Mouse (Mus musculus): ENCODE results near the gene Gramd1a. TPM values are rescaled to one million over a fixed set of nuclear protein-coding genes. Genes with fewer than 3 reads are reported as not detected.
A peak's percentile ranks its signal among the peaks of the same experiment; 100 is the strongest.

Gene Gramd1a
- polyA plus RNA-seq, 1 experiment from 2014 or later = 69.5 TPM

DNA sequence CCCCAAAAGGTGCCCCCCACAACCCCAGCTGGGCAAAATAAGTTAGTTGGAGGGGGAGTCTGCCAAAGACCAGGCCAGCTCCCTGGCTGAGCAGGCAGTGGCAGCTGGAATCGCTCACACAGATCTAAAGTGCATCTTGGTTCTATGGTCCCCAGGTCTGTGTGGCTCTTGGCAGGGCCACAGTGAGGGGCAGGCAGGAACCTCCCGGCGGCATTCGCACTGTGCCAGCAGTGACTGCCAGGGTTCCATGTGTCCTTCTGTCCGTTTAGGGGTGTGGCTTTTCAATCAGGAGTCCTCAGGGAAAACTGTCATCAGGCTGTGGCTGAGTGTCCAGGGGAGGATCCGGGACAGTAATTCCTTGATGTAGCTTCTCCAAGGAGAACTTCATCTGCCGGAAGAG, 25.5 kb downstream of the Gramd1a start:
- Histone ChIP-seq H3K27ac (no peak overlapping the region), H3K4me1 (peaks cover 18% of the 10 kb centered on the region), H3K4me2 (no peak overlapping the region), H3K9ac (no peak overlapping the region), H3K4me3 (replicated peaks) (no peak overlapping the region), H3K9me3 (replicated peaks) (no peaks in the 10 kb centered on the region), H3K36me3 (peaks cover 71% of the 10 kb centered on the region), H3K27me3 (peaks cover 33% of the 10 kb centered on the region)
- 97% methylated on average over 7 of the region's 7 CpGs for WGBS
- ATAC-seq (replicated peaks; ENCODE audit: low FRiP score) = no peak

DNA sequence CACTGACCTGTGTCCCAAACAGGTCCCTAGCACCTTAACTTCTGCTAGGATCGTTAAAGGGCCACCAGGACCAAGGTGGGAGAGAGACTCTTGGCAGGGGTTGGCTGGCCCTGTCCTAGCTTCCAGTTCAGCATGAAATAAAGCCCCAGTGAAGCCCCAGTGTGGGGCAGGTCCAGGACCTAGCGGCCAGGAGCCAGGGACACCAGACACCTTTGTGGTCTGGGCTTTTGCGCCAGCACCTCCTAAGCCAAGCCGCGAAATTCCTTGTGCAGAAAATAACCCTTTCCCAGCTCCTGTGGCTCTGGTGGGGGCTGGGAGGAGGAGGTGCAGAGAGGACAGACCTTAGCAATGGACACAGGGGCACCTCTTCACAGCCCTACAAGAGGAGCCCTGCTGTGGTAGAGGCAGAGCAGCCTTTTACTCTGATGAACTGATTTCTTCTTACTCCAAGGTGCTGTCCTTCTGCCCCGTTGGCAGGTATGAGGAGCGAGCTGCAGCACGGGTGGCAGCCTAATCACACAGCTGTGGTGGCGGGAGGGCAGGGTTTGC, 27.5 kb downstream of the Gramd1a start:
- Histone ChIP-seq H3K4me2 (no peak overlapping the region), H3K36me3 (peaks cover 51% of the 10 kb centered on the region), H3K27ac (no peak overlapping the region), H3K9ac (no peak overlapping the region), H3K4me3 (replicated peaks) (no peak overlapping the region), H3K9me3 (replicated peaks) (no peaks in the 10 kb centered on the region), H3K27me3 (peaks cover 42% of the 10 kb centered on the region), H3K4me1 (peaks cover 18% of the 10 kb centered on the region)
- 57% methylated on average over 9 of the region's 9 CpGs for WGBS
- ATAC-seq (replicated peaks; ENCODE audit: low FRiP score) = no peak

DNA sequence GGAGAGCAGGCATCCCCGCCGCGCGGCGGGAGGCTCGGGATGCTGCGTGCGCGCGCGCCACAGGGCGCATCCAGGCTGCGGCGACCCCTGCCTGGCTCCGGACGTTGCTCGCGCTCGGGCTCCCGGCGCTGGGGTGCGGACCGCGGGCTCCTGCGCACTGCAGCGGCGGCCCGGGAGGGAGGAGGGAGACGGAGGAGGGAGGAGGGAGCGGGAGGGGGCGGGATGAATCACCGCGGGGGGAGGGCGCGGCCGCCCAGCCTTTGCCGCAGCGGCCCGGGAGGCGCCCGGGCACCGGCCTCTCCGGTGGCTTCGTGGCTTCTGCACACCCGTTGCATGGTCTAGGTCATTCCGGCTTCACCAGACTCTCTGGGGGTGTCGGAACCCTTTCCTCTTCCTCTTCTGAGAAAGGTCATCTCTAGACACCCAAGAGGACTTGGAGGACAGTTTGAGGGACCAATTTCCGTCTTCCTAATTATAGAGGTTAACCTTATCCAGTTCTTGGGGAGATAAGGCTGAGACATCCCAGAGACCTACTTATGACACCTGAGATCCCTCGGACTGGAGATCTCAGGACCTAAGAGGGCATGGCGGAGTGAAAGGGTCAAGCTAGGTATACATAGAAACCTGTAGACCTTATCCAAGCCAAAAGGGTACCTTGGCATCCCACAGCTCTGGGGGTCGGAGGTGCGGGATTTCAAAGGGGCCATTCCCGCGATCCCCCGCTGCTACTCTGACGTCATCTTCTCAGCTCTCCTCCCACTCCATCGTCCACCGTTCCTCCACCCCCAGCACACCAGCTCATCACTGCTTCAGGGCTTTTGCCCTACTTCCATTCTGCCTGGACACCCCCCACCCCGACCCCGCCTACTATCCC, 28.6 kb downstream of the Gramd1a start, which contains the start of gene Scn1b:
Scn1b (minus strand) TSS at position 153 of the 874 bp plus-strand sequence.
- H3K4me1 ChIP-seq = peaks cover 18% of the 10 kb centered on the region

DNA sequence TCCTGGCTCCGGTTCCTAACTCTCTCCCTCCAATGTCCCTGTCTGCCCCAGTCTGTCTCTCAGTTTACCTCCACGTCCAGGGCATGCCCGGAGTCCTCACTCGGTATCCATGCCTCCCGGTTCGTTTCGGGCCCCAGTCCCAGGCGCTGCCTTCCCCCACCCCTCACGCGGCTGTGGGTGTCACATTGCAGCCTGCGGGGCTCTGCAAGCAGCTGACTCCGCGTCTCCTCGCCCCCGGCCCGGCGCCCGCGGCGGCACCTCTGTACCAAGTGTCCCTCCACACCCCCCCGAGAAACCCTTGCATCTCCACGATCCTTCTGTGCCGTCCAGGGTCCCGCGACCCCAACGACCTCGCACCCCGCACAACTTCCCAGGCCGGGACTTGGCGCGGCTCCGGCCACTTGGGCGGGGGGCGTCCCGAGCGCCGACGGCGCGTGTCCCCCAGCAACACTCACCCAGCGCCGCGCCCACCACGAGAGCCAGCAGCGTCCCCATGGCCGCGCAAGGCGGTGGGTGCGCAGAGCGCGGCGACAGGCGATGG, 29.4 kb downstream of the Gramd1a start:
- 0 out of 2 replicates have a peak, but pooled peaks have one; percentile 10 for ATAC-seq (replicated peaks; ENCODE audit: low FRiP score)
- H3K27me3 ChIP-seq = peaks cover 42% of the 10 kb centered on the region
- peaks cover 32% of the 10 kb centered on the region for H3K36me3 ChIP-seq
- no peaks in the 10 kb centered on the region for H3K9me3 ChIP-seq (replicated peaks)
- H3K4me2 ChIP-seq = peak overlapping the region; percentile 99
- peak overlapping the region; percentile 61 for H3K4me3 ChIP-seq (replicated peaks)
- H3K27ac ChIP-seq = no peak overlapping the region
- H3K9ac ChIP-seq = peak overlapping the region; percentile 49
- peaks cover 18% of the 10 kb centered on the region for H3K4me1 ChIP-seq
- under 1% methylated on average over 53 of the region's 53 CpGs for WGBS

More for the DNA sequence above, 28.6 kb downstream of the Gramd1a start, which contains the start of gene Scn1b:
- H3K4me2 ChIP-seq = peak within 1 kb of the TSS; percentile 99
- no peak within 1 kb of the TSS for H3K27ac ChIP-seq
- WGBS = under 1% methylated on average over 41 of the region's 60 CpGs
- peak within 1 kb of the TSS; percentile 61 for H3K4me3 ChIP-seq (replicated peaks)
- peaks cover 42% of the 10 kb centered on the region for H3K27me3 ChIP-seq
- ATAC-seq (replicated peaks; ENCODE audit: low FRiP score) = peak; percentile 52
- H3K36me3 ChIP-seq = peaks cover 40% of the 10 kb centered on the region
- H3K9ac ChIP-seq = peak within 1 kb of the TSS; percentile 49
- no peaks in the 10 kb centered on the region for H3K9me3 ChIP-seq (replicated peaks)

DNA sequence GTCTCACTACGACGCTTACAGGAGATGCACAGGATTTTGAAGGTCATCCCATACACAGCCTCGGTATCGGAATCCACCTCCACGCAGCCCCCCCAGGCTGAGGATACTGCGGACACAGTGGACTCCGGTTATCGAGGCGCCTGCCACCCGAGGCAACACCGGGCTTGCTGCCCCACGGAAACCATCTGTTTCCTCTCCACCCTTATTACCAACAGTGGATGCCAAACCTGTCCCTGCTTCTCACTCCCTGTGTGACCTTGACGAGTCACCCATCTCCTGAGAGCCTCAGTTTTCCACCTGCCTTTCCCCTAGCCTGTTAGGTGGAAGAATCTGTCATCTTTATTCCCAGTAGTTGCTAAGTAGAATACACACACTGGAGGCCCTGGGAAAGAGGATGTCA, 30.6 kb downstream of the Gramd1a start:
- peaks cover 20% of the 10 kb centered on the region for H3K36me3 ChIP-seq
- H3K4me1 ChIP-seq = peaks cover 18% of the 10 kb centered on the region
- no peak overlapping the region for H3K4me2 ChIP-seq
- H3K9me3 ChIP-seq (replicated peaks) = no peaks in the 10 kb centered on the region
- 84% methylated on average over 13 of the region's 13 CpGs for WGBS
- no peak overlapping the region for H3K4me3 ChIP-seq (replicated peaks)
- peaks cover 42% of the 10 kb centered on the region for H3K27me3 ChIP-seq
- no peak for ATAC-seq (replicated peaks; ENCODE audit: low FRiP score)
- H3K9ac ChIP-seq = no peak overlapping the region
- no peak overlapping the region for H3K27ac ChIP-seq

DNA sequence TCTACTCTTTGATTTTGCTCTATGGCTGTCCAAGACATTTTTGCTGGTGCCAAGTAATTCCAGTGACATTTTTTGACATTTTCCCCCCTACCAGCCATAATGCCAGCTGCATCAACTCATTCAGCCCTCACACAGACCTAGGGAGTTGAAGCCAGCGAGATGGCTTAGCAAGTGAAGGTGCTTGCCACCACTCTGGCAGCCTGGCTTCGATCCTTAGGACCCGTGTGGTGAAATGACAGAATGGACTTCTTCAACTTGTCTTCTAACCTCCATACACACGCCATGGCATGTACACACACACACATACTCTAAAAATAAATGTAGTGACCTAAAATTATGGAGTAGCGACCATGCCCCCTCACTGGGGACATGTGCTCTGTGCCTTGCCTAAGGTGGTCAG, 31.3 kb downstream of the Gramd1a start:
- Histone ChIP-seq H3K27ac (no peak overlapping the region), H3K4me3 (replicated peaks) (no peak overlapping the region), H3K9me3 (replicated peaks) (no peaks in the 10 kb centered on the region), H3K27me3 (peaks cover 42% of the 10 kb centered on the region), H3K9ac (no peak overlapping the region), H3K4me1 (peaks cover 18% of the 10 kb centered on the region), H3K36me3 (peaks cover 13% of the 10 kb centered on the region), H3K4me2 (no peak overlapping the region)
- ATAC-seq (replicated peaks; ENCODE audit: low FRiP score) = no peak
- WGBS = 85% methylated on average over 5 of the region's 5 CpGs

DNA sequence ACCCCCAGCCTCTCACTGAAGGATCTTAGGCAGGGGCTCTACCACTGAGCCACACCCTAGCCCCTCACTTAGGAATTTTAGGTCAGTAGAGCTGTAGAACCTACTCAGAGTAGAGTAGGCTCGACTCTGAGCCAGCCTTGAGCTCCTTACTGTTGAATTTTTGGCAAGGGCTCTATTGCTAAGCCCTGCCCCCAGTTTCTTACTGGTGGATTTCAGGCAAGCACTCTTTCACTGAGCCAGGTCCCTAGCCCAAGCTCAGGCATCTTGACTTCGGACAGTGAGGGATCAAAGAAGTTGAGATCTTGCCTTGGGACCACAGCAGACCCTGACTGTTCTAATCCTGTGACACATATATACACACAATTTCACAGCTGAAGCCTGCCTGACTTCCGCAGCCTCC, 32.0 kb downstream of the Gramd1a start:
- H3K27ac ChIP-seq = no peak overlapping the region
- no peak for ATAC-seq (replicated peaks; ENCODE audit: low FRiP score)
- H3K9me3 ChIP-seq (replicated peaks) = no peaks in the 10 kb centered on the region
- peaks cover 6% of the 10 kb centered on the region for H3K36me3 ChIP-seq
- peaks cover 42% of the 10 kb centered on the region for H3K27me3 ChIP-seq
- 80% methylated on average over 3 of the region's 3 CpGs for WGBS
- peaks cover 18% of the 10 kb centered on the region for H3K4me1 ChIP-seq
- no peak overlapping the region for H3K4me2 ChIP-seq
- no peak overlapping the region for H3K4me3 ChIP-seq (replicated peaks)
- no peak overlapping the region for H3K9ac ChIP-seq

DNA sequence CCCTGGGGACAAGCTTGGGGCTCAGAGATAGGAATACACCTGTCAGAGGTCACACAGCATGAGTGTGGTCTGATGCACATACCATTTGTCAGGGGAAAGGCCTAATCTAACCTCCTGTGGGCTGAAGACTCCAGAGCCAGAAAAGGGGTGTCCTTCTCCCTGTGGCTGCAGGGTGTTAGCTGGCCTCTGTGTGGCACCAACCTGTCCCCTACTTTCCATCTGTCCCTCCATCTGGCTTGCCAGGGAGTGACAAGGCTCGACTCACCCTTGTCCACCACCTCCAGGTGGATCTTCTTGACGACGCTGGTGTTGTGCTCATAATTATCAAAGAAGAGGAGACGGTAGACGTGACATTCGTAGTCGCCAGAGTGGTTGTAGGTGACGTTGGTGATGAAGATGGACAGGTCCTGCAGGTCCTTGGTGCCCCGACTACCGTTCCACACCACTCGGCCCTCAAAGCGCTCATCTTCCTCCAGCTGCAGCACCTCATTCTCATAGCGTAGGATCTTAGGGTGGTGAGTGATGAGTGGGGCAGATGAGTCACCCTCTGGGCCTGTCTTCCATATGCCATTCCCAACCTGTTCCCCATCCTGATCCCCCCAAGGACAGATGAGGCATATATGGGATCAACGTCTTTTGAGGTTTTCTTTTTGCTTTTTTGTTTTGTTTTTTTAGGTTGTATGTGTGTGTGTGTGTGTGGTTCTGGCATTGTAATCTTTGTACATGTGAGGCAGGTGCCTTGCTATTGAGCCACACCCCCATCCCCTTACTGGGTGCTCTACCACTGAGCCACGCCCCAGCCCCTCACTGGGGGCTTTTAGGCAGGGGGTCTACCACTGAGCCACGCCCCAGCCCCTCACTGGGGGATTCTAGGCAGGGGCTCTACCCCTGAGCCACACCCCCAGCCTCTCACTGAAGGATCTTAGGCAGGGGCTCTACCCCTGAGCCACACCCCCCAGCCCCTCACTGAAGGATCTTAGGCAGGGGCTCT, 32.8 kb downstream of the Gramd1a start:
- 91% methylated on average over 16 of the region's 16 CpGs for WGBS
- no peaks in the 10 kb centered on the region for H3K9me3 ChIP-seq (replicated peaks)
- ATAC-seq (replicated peaks; ENCODE audit: low FRiP score) = no peak
- no peaks in the 10 kb centered on the region for H3K36me3 ChIP-seq
- H3K9ac ChIP-seq = no peak overlapping the region
- peaks cover 35% of the 10 kb centered on the region for H3K27me3 ChIP-seq
- H3K4me3 ChIP-seq (replicated peaks) = no peak overlapping the region
- H3K4me1 ChIP-seq = peaks cover 18% of the 10 kb centered on the region
- H3K27ac ChIP-seq = no peak overlapping the region
- H3K4me2 ChIP-seq = no peak overlapping the region

DNA sequence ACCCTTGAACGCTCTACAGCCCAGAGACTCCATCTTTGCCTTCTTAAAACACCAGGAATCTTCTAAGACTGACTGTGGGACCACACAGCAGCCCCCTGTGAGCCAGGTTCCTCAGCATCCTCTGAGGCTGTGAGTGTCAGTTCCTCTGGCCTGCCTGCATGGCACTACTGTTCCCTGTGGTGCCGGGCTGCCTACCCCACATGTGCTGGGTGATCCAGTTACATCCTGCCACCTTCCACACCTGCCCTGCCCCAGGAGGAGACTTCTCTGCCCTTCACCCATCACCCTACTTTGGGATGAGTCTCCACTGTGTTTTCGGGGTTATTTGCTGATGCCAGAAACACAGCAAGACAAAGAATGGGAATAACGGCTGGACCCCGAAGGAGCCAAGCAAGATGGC, 36.1 kb downstream of the Gramd1a start:
- Histone ChIP-seq H3K9ac (no peak overlapping the region), H3K36me3 (no peaks in the 10 kb centered on the region), H3K27me3 (peaks cover 3% of the 10 kb centered on the region), H3K4me3 (replicated peaks) (no peak overlapping the region), H3K27ac (no peak overlapping the region), H3K9me3 (replicated peaks) (no peaks in the 10 kb centered on the region), H3K4me1 (peaks cover 26% of the 10 kb centered on the region), H3K4me2 (no peak overlapping the region)
- WGBS = 85% methylated on average over 5 of the region's 5 CpGs
- ATAC-seq (replicated peaks; ENCODE audit: low FRiP score) = no peak

DNA sequence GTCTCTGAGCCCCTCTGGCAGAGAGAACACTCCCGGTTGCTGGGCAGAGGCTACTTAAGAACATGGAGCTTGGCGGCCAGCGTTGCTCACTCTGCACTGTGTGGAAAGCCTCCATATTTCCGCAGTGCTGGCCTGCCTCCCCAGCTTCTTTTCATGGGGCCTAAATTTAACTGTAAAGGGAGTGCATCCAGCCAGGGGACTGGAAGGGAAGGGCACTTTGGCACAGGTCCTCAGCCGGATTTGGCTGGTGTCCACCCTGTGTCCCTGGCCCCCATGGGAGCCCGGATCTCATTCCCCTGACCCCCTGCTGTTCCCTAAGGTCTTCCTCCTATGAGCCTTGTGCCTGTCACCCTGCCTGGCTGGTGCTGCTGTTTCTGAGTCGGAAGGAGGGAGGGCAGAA, 37.2 kb downstream of the Gramd1a start:
- peaks cover 30% of the 10 kb centered on the region for H3K4me1 ChIP-seq
- no peak for ATAC-seq (replicated peaks; ENCODE audit: low FRiP score)
- no peaks in the 10 kb centered on the region for H3K36me3 ChIP-seq
- no peak overlapping the region for H3K4me2 ChIP-seq
- no peaks in the 10 kb centered on the region for H3K9me3 ChIP-seq (replicated peaks)
- no peak overlapping the region for H3K4me3 ChIP-seq (replicated peaks)
- H3K9ac ChIP-seq = no peak overlapping the region
- 75% methylated on average over 7 of the region's 7 CpGs for WGBS
- H3K27me3 ChIP-seq = no peaks in the 10 kb centered on the region
- no peak overlapping the region for H3K27ac ChIP-seq

DNA sequence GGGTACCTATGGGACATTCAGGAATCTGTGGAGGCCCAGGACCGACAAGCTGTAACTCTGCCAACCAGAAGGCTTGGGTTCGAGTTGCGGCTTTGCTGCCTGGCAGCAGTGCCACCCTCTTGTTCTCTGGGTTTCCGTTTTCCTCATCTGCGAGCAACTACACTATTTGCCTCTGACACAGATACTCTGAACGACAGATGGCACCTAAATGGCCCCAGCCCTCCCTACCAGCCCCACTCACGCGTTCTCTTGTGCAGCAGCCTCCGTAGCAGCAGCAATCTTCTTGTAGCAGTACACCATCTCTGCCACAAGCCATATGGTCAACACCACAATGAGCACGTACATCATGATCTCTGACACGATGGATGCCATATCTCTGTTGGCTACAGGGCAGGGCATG, 38.2 kb downstream of the Gramd1a start:
- Histone ChIP-seq H3K4me2 (no peak overlapping the region), H3K9me3 (replicated peaks) (no peaks in the 10 kb centered on the region), H3K4me1 (peaks cover 30% of the 10 kb centered on the region), H3K27ac (no peak overlapping the region), H3K27me3 (no peaks in the 10 kb centered on the region), H3K4me3 (replicated peaks) (no peak overlapping the region), H3K9ac (no peak overlapping the region), H3K36me3 (no peaks in the 10 kb centered on the region)
- WGBS = 86% methylated on average over 11 of the region's 11 CpGs
- ATAC-seq (replicated peaks; ENCODE audit: low FRiP score) = no peak

Data from kidney, embryonic 15.5 days (tissue).